Mouse (Mus musculus) hindbrain, embryonic 15.5 days (tissue): ENCODE data around the gene Nf1. TPM values are rescaled to one million over a fixed set of nuclear protein-coding genes. Genes with fewer than 3 reads are reported as not detected.

Source experiments
- ATAC-seq: fragments of 200-750 bp; cut with Nextera tagmentation; 2 replicates; pipeline ENCODE4 v1.8.0; 2017; ENCODE audit warnings: low read depth, moderate number of reproducible peaks, moderate TSS enrichment; ENCODE audit not compliant: low FRiP score
- H3K27ac ChIP-seq: fragments of 300-500 bp; sonication (generic); replicated peaks from 2 replicates; pipeline ENCODE4 v1.5.1; 2015; ENCODE audit warnings: mild to moderate bottlenecking, inconsistent platforms
- H3K27me3 ChIP-seq: fragments of 300-500 bp; sonication (generic); 2 replicates; pipeline ENCODE4 v1.6.1; 2015; ENCODE audit warnings: control low read depth, inconsistent platforms
- H3K36me3 ChIP-seq: fragments of 300-500 bp; sonication (generic); 2 replicates; pipeline ENCODE4 v1.6.1; 2015; ENCODE audit warnings: control low read depth, inconsistent platforms
- H3K4me1 ChIP-seq: fragments of 300-500 bp; sonication (generic); replicated peaks from 2 replicates; pipeline ENCODE4 v1.6.1; 2015; ENCODE audit warnings: control low read depth, inconsistent platforms
- H3K4me2 ChIP-seq: fragments of 300-500 bp; sonication (generic); 2 replicates; pipeline ENCODE4 v1.6.1; 2015; ENCODE audit warnings: moderate library complexity, mild to moderate bottlenecking, inconsistent platforms
- H3K4me3 ChIP-seq: fragments of 300-500 bp; sonication (generic); 2 replicates; pipeline ENCODE4 v1.5.1; 2015; ENCODE audit warnings: mild to moderate bottlenecking, inconsistent platforms
- H3K9ac ChIP-seq: fragments of 300-500 bp; sonication (generic); 2 replicates; pipeline ENCODE4 v1.6.1; 2015; ENCODE audit warnings: inconsistent platforms
- H3K9me3 ChIP-seq: fragments of 300-500 bp; sonication (generic); 2 replicates; pipeline ENCODE4 v1.6.1; 2016; ENCODE audit warnings: control low read depth, inconsistent platforms
- WGBS: fragments of 180-500 bp; shearing (Covaris S2); methylation state at CpG from one replicate; pipeline ENCODE4 v1.1.7; 2015; 5-methylcytosine and 5-hydroxymethylcytosine counted together
- polyA plus RNA-seq: library from polyadenylated mRNA; unstranded; fragments of >200 nt; fragmentation: Nextera tagmentation; extraction: Ambion mirVana; gene quantifications from 2 replicates; pipeline ENCODE4 v1.2.1, GENCODE M21; 2015

Nf1 gene
- polyA plus RNA-seq, 1 experiment from 2014 or later, result 6.1 TPM

DNA sequence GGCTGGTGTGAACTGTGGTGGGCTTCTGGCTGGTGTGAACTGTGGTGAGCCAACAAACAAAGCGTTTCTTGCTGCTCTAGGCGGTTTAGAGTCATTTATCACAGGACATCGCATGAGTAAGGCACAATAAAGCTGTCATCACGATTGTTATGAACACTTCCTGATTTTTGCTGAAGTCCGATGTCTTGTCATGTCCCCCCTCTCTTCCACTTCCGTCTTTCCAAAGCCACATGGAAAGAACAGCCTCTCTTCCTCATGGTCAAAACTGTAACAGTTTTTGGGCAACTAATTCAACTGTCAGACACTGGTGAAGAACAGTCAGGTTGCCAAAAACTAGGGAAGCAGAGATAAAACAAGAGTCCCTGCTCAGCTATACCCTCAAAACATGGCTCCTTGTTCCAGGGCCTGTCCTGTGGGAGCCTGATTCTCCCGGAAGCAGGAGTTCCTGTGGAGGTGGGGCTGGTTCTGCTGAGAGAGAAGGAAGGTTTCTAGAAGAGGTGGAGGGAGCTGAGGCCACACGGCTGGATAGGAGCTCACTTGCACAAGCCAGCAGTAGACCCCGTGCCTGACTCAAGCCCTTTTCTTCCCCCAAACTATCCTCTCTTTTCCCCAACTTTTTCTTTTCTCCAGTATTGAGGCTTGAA lies 33.7 kb upstream of the Nf1 start:
- H3K27ac ChIP-seq, result 0 out of 2 replicates have a peak overlapping the region, but pooled peaks have one; percentile 50
- H3K4me3 ChIP-seq, result no peak overlapping the region
- H3K36me3 ChIP-seq, result no peaks in the 10 kb centered on the region
- 77% methylated on average over 9 of the region's 9 CpGs for WGBS
- ATAC-seq, result no peak
- H3K4me2 ChIP-seq, result no peak overlapping the region
- H3K27me3 ChIP-seq, result no peaks in the 10 kb centered on the region
- no peak overlapping the region for H3K9ac ChIP-seq
- no peaks in the 10 kb centered on the region for H3K9me3 ChIP-seq
- H3K4me1 ChIP-seq, result peaks cover 8% of the 10 kb centered on the region; the same call in 1 of the 2 replicates

DNA sequence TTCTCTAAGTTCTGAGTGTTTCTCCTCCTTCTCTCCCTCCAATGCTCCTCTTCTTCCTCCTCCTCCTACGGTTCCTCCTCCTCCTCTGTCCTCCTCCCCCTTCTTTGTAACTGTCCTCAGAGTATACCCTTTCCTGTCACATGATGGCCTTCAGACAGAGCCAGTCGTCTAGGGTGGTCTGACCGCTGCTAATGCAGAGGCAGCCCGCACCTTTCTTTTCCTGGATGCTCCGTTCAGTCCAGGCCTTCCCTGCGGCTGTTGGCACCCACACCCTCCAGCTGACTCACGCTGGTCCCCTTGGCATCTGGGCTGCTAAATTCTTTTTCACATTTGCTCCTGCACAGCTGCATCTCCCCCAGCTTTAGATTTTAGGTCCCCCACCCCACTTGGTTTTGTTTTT lies 33.0 kb upstream of the Nf1 start:
- H3K4me2 ChIP-seq, result no peak overlapping the region
- peak overlapping the region; percentile 50 for H3K27ac ChIP-seq
- no peaks in the 10 kb centered on the region for H3K27me3 ChIP-seq
- 19% methylated on average over 7 of the region's 7 CpGs for WGBS
- ATAC-seq, result no peak
- no peaks in the 10 kb centered on the region for H3K9me3 ChIP-seq
- H3K4me3 ChIP-seq, result no peak overlapping the region
- peaks cover 8% of the 10 kb centered on the region; the same call in 1 of the 2 replicates for H3K4me1 ChIP-seq
- no peak overlapping the region for H3K9ac ChIP-seq
- H3K36me3 ChIP-seq, result no peaks in the 10 kb centered on the region

DNA sequence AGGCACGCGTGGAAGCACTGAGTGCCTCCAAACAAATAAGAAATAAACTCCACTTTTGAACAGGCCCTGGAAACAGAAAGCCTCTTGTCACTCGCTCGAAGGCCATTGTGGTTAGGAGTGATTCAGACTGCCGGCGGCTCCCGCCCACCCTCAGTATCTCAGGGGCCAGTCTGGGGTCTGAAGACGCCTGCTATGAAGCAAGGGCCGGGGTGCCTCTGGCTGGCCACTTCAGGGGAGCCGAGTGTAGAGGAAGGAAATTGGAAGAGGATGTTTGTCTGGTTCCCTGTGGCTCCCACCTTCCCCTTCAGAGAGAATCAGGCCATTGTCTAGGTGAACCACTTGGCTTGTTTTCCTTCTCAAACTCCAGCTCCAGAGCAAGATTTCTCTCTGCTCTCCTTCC lies 32.5 kb upstream of the Nf1 start:
- H3K9ac ChIP-seq, result no peak overlapping the region
- no peak for ATAC-seq

DNA sequence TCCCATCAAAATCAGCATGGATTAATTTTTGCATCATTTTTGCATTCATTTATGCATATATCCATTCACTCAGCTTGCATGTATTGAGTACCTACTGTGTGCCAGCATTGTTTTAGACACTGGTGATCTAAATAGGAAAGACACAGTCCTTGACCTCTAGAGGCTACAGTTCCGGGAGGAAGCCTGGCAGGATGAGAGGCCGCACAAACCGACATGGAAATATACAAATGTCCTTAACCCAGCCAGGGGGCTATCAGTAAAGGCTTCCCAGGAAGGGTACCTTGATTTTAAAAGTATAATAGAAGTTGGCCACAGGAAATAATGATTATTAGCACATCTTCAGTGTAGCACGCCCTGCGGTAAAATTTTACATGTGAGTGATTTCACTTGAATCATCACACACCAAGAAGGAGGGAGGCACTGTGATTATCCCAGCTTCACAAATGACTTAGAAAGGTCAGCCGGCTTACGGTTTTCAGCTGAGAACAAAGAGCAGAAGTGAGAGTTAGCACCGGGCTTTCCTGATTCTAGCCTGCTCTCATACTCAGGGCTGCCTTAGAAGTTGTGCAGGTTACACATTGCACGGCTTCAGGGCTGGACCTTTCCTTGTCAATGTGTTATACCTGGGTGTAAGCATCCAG lies 31.8 kb upstream of the Nf1 start:
- no peaks in the 10 kb centered on the region for H3K9me3 ChIP-seq
- H3K4me1 ChIP-seq, result peaks cover 8% of the 10 kb centered on the region; the same call in 1 of the 2 replicates
- no peaks in the 10 kb centered on the region for H3K27me3 ChIP-seq
- no peak for ATAC-seq
- no peaks in the 10 kb centered on the region for H3K36me3 ChIP-seq
- no peak overlapping the region for H3K9ac ChIP-seq
- H3K4me2 ChIP-seq, result no peak overlapping the region
- no peak overlapping the region for H3K4me3 ChIP-seq
- H3K27ac ChIP-seq, result no peak overlapping the region
- WGBS, result 36% methylated on average over 9 of the region's 9 CpGs

More for the DNA sequence above, 32.5 kb upstream of the Nf1 start:
- Histone ChIP-seq H3K27ac (peak overlapping the region; percentile 50; the same call in 1 of the 2 replicates), H3K9me3 (no peaks in the 10 kb centered on the region), H3K4me2 (no peak overlapping the region), H3K27me3 (no peaks in the 10 kb centered on the region), H3K4me3 (no peak overlapping the region), H3K4me1 (peaks cover 8% of the 10 kb centered on the region; the same call in 1 of the 2 replicates), H3K36me3 (no peaks in the 10 kb centered on the region)
- WGBS, result 11% methylated on average over 10 of the region's 10 CpGs

DNA sequence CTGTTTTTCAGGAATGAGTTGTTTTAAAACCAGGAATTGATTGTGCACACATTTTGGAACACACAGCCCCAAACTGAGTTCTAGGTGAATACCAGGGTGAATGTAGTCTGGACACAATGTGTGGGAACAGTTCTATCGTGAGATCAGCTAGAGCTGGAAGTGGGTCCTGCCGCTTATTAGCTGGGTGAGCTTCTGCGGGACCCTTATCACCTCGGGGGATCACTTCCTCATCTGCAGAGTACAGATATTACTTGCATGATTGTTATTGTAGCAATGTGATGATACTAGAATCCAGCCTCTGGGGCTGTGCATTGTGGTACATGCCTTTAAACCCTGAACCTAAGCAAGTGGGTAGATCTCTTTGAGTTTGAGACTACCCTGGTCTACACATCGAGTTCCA lies 29.0 kb upstream of the Nf1 start:
- Histone ChIP-seq H3K4me1 (peaks cover 8% of the 10 kb centered on the region; the same call in 1 of the 2 replicates), H3K27me3 (no peaks in the 10 kb centered on the region), H3K9ac (no peak overlapping the region), H3K27ac (no peak overlapping the region), H3K36me3 (no peaks in the 10 kb centered on the region), H3K4me2 (no peak overlapping the region), H3K9me3 (no peaks in the 10 kb centered on the region), H3K4me3 (no peak overlapping the region)
- WGBS, result 85% methylated on average over 5 of the region's 5 CpGs
- no peak for ATAC-seq

DNA sequence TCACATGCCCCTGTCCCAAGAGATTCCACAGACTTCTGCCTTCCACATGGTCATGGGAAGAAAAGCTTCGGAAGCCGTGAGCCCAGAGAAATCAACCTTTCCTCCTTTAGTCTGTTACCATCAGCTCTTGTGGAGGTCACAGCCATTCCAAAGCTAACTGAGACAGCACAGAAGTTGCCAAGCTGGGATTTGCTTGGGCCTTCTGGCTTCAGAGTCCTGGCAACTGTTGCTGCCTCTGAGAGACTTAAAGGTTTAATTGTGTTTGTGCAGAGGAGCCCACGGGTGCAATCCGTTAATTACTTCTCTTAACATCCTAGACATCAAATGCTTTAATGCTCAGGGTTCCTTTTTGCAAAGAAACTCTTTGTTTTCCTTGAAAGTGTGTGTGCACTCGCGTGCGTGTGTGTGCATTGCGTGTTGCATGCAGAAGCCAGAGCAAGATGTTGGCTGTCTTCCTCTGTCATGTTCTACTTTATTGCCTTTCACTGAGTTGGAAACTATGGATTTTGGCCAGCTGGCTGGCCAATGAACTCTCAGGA lies 22.6 kb upstream of the Nf1 start:
- no peak for ATAC-seq
- Histone ChIP-seq H3K4me3 (no peak overlapping the region), H3K27me3 (no peaks in the 10 kb centered on the region), H3K4me2 (no peak overlapping the region), H3K36me3 (no peaks in the 10 kb centered on the region), H3K4me1 (0 out of 2 replicates have a peak, but pooled peaks cover 4% of the 10 kb centered on the region), H3K9ac (no peak overlapping the region), H3K9me3 (no peaks in the 10 kb centered on the region), H3K27ac (no peak overlapping the region)
- 78% methylated on average over 8 of the region's 8 CpGs for WGBS

DNA sequence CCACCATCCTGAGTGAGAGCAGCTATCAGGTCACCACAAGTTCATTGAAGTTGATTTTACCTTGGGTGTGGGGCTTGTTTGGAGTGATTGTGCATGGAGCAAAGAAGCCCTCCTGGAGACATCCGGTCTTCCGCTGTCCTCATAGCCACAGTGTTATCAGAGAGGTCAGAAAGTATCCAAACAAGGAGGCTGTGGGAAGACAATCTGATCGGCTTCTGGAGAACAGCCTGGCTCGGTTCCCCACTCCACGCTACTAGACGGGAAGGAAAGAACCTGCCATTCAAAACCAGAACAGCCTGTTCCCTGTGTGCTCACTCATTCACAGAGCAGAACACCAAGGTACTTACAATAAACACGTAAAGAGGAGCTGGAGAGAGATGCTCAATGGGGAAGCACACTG lies 19.7 kb upstream of the Nf1 start:
- Histone ChIP-seq H3K4me1 (0 out of 2 replicates have a peak, but pooled peaks cover 4% of the 10 kb centered on the region), H3K27ac (no peak overlapping the region), H3K4me3 (no peak overlapping the region), H3K9me3 (no peaks in the 10 kb centered on the region), H3K27me3 (no peaks in the 10 kb centered on the region), H3K4me2 (no peak overlapping the region), H3K36me3 (no peaks in the 10 kb centered on the region), H3K9ac (no peak overlapping the region)
- ATAC-seq, result no peak
- 82% methylated on average over 7 of the region's 7 CpGs for WGBS

DNA sequence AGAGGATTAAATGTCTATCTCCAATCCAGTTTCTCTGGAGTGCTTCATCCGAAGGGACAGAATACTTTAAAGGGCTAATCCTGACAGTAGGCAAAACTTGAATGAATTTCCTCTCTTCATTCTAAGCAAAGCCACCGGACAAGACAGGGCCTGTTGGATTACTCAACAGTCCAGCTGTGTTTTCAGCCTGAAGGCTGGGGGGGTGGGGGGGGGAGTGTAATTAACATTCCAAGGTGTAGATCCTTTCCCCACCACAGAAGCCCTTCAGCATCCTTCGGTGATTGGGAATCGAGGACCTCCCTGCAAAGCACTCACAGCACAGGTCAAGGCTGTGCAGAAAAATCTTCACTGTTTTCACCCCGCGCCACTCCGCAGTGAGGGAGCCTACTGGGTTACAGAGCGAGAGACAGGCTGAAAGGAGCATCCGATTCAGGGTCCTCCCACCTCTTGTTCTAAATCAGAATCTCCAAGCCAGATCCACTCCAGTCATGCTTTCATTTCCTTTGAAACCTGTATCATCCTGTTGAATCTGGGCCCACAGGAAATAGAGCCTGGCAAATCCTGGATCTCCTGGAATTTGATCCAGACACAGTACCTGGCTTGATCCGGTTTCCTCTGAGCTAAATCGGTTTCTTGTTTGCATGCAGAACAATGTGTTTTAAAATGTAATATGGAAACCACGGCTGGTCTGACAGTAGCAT lies 15.4 kb upstream of the Nf1 start:
- 74% methylated on average over 12 of the region's 12 CpGs for WGBS
- no peaks in the 10 kb centered on the region for H3K36me3 ChIP-seq
- no peak overlapping the region for H3K4me3 ChIP-seq
- no peak overlapping the region for H3K4me2 ChIP-seq
- no peaks in the 10 kb centered on the region for H3K27me3 ChIP-seq
- no peaks in the 10 kb centered on the region for H3K9me3 ChIP-seq
- H3K9ac ChIP-seq, result no peak overlapping the region
- no peaks in the 10 kb centered on the region for H3K4me1 ChIP-seq
- ATAC-seq, result no peak
- H3K27ac ChIP-seq, result no peak overlapping the region

DNA sequence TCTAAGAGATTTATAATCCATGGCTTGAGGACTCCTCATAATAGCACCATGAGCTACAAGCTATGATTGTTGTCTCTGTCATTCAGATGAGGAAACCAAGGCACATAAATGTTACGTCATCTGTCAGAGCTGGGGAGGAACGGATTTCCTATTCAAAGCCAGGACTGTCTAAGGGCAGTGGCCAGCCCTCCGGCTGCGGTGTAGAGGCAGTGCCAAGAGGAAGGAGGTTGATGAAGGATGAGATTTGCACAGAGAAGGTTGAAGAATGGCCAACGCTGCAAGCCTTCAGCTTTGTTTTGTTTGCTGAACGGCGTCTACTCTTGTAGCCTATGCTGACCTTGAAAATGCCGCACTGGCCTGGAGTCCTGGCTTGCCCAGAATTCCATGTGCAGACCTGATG lies 13.8 kb upstream of the Nf1 start:
- H3K4me1 ChIP-seq, result no peaks in the 10 kb centered on the region
- 85% methylated on average over 8 of the region's 8 CpGs for WGBS
- H3K4me2 ChIP-seq, result no peak overlapping the region
- no peak for ATAC-seq
- no peak overlapping the region for H3K9ac ChIP-seq
- no peaks in the 10 kb centered on the region for H3K36me3 ChIP-seq
- no peak overlapping the region for H3K4me3 ChIP-seq
- H3K9me3 ChIP-seq, result no peaks in the 10 kb centered on the region
- H3K27ac ChIP-seq, result no peak overlapping the region
- H3K27me3 ChIP-seq, result no peaks in the 10 kb centered on the region

DNA sequence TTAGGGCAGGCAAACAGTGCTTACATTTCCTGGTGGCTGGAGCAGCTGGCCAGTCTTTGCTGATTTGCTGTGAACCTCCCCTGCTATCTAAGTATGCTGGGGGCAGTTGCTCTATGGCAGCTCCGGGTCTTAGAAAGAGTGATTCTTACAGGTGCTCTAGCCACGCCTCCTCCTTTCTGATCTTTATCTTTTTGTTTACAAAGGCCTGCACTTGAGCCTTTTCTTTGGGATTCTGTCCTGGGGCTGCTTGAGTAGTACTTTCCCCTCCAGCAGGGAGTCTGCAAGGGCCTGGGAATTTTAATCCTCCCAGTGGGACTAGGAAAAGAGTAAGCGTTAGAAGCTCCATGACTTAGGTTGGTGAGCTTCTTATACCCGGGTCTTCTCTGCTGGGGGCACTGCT lies 12.4 kb upstream of the Nf1 start:
- no peaks in the 10 kb centered on the region for H3K36me3 ChIP-seq
- H3K4me2 ChIP-seq, result no peak overlapping the region
- whole genome bisulfite sequencing, result 43% methylated on average over 4 of the region's 4 CpGs
- H3K9ac ChIP-seq, result no peak overlapping the region
- H3K4me3 ChIP-seq, result no peak overlapping the region
- H3K9me3 ChIP-seq, result no peaks in the 10 kb centered on the region
- no peaks in the 10 kb centered on the region for H3K27me3 ChIP-seq
- H3K27ac ChIP-seq, result no peak overlapping the region
- H3K4me1 ChIP-seq, result no peaks in the 10 kb centered on the region
- no peak for ATAC-seq

DNA sequence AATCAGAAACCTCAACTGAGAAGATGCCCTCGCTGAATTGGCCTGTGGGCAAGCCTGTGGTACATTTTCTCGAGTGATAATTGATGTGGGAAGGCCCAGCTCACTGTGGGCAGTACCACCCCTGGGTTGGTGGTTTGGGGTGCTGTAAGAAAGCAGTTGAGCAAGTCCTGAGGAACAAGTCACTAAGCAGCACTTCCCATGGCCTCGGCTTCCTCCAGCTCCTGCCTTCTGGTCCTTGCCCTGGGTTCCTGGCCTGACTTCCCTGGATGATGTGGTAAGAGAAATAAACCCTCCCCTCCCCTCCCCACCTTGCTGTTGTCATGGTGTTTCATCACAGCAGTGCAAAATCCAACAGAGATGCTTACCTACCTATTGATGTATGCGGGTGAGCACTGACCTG lies 11.4 kb upstream of the Nf1 start:
- H3K9ac ChIP-seq, result no peak overlapping the region
- H3K36me3 ChIP-seq, result no peaks in the 10 kb centered on the region
- H3K27ac ChIP-seq, result no peak overlapping the region
- 96% methylated on average over 4 of the region's 4 CpGs for WGBS
- no peaks in the 10 kb centered on the region for H3K27me3 ChIP-seq
- H3K9me3 ChIP-seq, result no peaks in the 10 kb centered on the region
- no peak for ATAC-seq
- H3K4me2 ChIP-seq, result no peak overlapping the region
- no peak overlapping the region for H3K4me3 ChIP-seq
- H3K4me1 ChIP-seq, result no peaks in the 10 kb centered on the region

DNA sequence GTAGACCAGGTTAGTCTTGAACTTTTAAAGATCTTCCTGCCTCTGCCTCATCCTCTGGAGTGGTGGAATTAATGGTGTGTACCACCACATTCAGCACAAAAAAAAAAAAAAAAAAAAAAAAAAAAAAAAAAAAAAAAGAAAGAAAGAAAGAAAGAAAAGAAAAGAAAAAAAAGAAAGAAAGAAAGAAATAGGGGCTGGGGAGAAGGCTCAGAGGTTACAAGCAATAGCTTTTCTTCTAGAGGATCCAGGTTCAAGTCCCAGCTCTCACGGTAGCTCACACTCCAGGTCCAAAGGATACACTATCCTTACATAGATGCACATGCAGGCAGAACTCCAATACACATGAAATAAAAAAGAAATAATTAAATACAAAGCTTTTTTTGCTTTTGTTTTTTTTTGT lies 9.9 kb upstream of the Nf1 start:
- no peak overlapping the region for H3K4me3 ChIP-seq

More for the DNA sequence above, 9.9 kb upstream of the Nf1 start:
- 100% methylated on average over 1 of the region's 1 CpGs for WGBS
- Histone ChIP-seq H3K9me3 (no peaks in the 10 kb centered on the region), H3K27ac (no peak overlapping the region), H3K9ac (no peak overlapping the region), H3K36me3 (no peaks in the 10 kb centered on the region), H3K4me2 (no peak overlapping the region), H3K4me1 (no peaks in the 10 kb centered on the region), H3K27me3 (no peaks in the 10 kb centered on the region)
- no peak for ATAC-seq
